Mouse (Mus musculus) retina, embryonic 14.5 days (tissue): ENCODE results near the gene Them5.

Source experiments
- DNase-seq: peaks from one replicate; pipeline ENCODE4 v3.0.0-alpha.2; 2015; ENCODE audit warnings: low spot score

Gene Them5

GRCm38 (mm10) chr3:94372038-94372437, 30.1 kb downstream of the Them5 start:
- no peak for DNase-seq

DNA sequence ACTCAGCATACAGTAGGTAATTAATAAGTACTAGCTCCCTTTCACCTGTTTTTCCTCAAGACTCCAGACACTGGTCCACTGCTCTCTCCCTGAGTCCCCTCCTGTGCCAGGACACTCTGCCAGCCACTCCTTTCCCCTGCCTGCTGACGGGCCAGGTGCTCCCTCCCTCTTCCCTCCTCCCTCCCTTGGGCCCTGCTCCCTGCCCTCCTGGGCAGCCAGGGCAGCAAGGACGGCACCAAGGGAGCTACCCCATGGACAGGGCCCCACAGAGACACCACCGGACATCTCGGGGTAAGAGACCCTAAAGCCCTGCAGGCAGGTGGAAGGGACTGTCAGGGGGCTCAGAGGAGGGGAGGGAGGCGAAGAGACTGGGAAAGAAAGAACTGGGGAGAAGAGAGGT, 30.7 kb downstream of the Them5 start, which contains the start of gene Rorc:
Rorc (plus strand) TSS at position 154 of the 400 bp plus-strand sequence.
- DNase-seq: no peak

- DNase-seq: peak; percentile 26
Observed at GRCm38 (mm10) chr3:94373090-94373489, 31.2 kb downstream of the Them5 start.

GRCm38 (mm10) chr3:94373597-94374011, 31.7 kb downstream of the Them5 start:
- peak; percentile 36 for DNase-seq

- no peak for DNase-seq
Observed at GRCm38 (mm10) chr3:94374636-94375035, 32.7 kb downstream of the Them5 start.

DNA sequence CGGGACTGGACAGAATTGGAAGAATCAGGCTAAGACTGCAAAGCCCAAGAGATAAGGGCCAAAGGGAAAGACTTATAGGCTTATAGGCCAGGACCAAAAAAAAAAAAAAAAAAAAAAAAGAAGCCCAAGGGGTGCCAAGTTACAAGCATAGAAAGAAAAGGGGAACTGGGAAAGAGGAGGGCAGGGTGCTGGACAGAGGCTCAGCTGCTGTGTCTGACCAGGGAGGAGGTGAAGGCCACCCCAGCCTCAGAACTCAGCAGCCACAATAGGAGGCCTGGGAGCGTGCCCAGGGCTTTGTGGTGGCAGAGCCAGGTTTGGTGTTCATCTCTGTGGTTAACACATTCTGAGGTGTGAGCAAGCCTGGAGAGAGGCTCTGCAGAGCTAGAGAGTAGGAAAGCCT, 33.2 kb downstream of the Them5 start:
- no peak for DNase-seq

GRCm38 (mm10) chr3:94375861-94376260, 34.0 kb downstream of the Them5 start:
- DNase-seq: no peak

DNA sequence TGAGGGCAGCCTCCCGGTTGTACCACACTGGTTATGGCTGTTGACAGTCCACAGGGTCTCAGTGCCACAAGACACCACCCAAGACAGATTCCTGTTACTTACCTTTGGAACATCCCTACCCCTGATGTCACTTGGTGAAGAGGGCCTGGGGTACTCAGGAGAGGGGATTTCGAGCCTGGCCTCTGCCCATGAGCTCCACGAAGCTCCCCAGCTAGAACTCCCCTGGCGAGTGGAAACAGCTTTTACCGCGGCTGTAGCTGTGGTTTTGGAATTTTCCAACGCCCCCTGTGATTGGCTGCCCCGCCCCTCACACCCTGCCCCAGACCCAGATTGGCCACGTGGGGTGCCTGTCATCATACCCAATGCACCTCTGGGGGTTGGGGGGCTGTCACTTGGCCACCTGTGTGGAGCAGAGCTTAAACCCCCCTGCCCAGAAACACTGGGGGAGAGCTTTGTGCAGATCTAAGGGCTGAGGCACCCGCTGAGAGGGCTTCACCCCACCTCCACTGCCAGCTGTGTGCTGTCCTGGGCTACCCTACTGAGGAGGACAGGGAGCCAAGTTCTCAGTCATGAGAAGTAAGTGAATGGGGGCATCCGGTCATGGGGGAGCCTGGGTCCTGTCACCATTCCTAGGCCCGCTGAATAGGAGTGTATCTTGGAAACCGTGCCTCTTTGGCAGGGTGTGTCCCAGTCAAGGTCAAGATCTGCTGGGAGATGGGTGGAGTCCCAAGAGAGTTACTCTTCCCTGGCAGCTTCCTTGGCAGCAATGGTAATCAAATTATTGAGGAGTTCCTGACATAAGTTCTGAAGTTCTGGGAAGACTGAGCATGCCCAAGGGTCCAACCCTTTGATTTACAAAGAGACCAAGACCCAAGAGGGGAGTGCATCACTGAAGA, 35.4 kb downstream of the Them5 start:
- DNase-seq: no peak

GRCm38 (mm10) chr3:94379831-94380510, 38.1 kb downstream of the Them5 start:
- no peak for DNase-seq

DNA sequence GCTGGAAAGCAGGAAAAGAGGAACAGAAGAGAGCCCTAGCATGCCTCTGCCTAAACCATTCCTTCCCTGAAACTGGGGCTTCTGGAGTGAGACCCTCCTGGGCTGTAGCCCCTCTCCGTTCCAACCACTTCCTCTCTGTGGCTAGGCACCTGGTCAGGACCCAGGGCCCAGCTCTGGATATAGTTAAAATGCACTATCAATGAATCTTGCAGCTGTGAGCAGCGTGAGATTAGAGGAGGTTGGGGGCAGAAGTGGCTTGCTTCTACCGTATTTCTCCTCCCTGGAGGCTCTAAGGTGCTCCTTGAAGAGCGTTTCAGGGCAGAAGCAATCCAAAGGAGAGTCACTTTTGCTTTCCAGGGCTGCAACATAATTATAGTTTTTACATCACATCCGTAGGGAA, 40.4 kb downstream of the Them5 start:
- DNase-seq: no peak

- no peak for DNase-seq
Observed at GRCm38 (mm10) chr3:94383476-94383875, 41.6 kb downstream of the Them5 start.

- no peak for DNase-seq
Observed at GRCm38 (mm10) chr3:94386671-94387070, 44.8 kb downstream of the Them5 start.

DNA sequence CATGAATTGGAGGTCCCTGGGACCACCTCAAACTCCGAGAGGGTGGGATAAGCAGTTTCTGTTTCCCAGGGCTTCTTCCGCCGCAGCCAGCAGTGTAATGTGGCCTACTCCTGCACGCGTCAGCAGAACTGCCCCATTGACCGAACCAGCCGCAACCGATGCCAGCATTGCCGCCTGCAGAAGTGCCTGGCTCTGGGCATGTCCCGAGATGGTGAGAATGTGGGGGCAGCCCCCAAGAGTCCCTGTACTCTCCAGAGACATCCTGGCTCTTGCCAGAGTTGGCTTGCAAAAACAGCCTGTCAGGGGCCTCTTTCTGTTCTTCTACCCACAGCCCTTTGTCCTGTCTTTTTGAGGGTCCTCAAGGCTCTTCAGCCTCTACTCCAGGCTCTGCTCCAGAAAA, 45.5 kb downstream of the Them5 start:
- DNase-seq: no peak

- no peak for DNase-seq
Observed at GRCm38 (mm10) chr3:94388047-94388446, 46.1 kb downstream of the Them5 start.

DNA sequence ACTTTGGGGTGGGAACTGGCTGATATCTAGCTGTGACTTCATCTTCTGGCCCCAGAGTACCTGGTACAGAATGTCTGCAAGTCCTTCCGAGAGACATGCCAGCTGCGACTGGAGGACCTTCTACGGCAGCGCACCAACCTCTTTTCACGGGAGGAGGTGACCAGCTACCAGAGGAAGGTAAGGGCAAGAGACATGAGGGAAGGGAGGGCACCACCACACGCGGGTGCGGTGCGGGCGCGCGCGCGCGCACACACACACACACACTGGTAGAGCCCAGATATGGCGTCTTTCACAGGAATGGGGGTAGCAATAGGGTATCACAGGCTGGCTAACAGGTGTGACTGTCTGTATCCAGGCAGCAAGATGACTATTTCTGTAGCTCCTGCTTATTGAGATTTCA, 47.5 kb downstream of the Them5 start:
- no peak for DNase-seq

GRCm38 (mm10) chr3:94391001-94391400, 49.1 kb downstream of the Them5 start:
- DNase-seq: no peak

- no peak for DNase-seq
Observed at GRCm38 (mm10) chr3:94392128-94392527, 50.2 kb downstream of the Them5 start.

DNA sequence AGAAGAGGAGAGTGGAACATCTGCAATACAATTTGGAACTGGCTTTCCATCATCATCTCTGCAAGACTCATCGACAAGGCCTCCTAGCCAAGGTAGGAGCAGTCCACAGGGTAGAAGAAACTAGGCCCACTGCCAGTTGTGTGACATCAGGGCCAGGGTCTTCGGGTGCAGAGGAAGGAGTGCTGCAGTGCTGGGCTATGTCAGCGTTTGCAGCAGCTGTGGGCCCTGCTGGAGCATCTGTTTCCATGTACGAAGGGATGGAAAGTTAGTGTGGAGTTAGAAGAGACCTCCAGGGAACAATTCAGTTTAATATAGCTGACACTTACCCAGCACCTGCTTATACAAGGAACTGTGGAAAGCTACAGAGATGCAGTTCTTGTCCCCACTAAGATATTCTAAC, 51.1 kb downstream of the Them5 start:
- DNase-seq: no peak

GRCm38 (mm10) chr3:94396336-94396735, 54.4 kb downstream of the Them5 start:
- no peak for DNase-seq

DNA sequence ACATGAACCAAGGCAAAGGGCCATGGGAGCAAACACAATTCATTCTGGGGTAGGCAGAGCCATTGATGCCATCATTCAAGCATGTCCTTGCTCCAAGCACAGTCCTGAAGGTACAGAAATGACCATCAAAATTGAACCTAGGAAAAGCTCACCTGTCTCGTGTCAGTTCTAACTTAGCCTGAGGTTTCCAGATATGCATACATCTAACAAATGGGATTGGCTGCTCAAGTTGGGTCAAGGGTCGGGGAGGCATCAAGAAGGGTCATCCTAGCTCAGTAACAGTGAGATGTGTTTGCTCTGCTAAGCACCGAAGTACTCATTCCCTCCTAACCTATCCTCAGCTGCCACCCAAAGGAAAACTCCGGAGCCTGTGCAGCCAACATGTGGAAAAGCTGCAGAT, 55.0 kb downstream of the Them5 start:
- DNase-seq: no peak
